8 mouse cellular contexts compared by ENCODE assay signal in the genomic region with DNA sequence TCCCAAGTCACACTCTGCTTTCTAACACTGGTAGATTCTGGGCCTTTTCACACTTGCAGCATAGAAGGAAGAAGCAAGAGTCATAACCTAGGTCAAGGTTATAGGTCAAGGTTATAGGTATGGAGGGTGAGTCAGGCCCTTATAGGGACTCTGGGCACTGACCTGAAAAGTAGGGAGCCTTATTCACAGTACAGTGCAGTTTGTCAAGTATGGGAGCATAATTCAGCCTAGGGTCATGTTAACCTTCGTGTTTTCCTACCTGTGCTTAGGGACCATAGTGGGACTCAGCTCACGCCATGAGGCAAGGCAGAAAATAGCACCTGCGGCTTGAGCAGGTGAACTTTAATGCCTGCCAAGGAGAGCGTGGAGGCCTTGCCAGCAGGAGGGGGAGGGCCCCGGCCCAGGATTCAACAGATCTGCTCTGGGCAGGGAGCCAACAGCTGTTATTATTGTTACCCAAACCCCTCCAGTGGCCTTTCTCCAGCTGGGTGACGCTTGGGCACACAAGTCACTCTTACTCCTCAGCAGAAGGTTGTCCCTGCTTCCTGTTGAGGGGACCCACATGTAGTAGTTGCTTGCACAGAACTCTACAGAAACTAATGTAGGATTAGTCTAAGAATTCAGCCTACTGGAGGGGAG. TPM values are rescaled to one million over a fixed set of nuclear protein-coding genes. Genes with fewer than 3 reads are reported as not detected.
A peak's percentile ranks its signal among the peaks of the same experiment; 100 is the strongest.
DNase-seq lines count a peak whose midpoint lies in the region; ATAC-seq and TF ChIP-seq lines count a peak whose summit lies in the region.

No protein-coding gene starts in this region.

- H3K4me1 ChIP-seq in midbrain, embryonic 11.5 days (ENCODE audit: control insufficient read depth, insufficient read depth, low read length) = no peaks in the 10 kb centered on the region
- 0 out of 2 replicates have a peak, but pooled peaks cover 2% of the 10 kb centered on the region for H3K4me1 ChIP-seq in midbrain, embryonic 10.5 days
- H3K4me1 ChIP-seq in kidney, embryonic 16.5 days (ENCODE audit: insufficient read depth, low read length) = 0 out of 2 replicates have a peak, but pooled peaks cover 7% of the 10 kb centered on the region

- peaks cover 28% of the 10 kb centered on the region for H3K79me2 ChIP-seq in myocyte (ENCODE audit: control insufficient read depth, insufficient read depth)

- no peak overlapping the region for H3K4me3 ChIP-seq in midbrain, embryonic 11.5 days (ENCODE audit: low read depth, low read length)
- H3K4me3 ChIP-seq in midbrain, embryonic 10.5 days = no peak overlapping the region
- H3K4me3 ChIP-seq in kidney, embryonic 16.5 days (ENCODE audit: low read length) = no peak overlapping the region
- H3K4me3 ChIP-seq in myocyte = no peak overlapping the region

- ATAC-seq in midbrain, embryonic 11.5 days (ENCODE audit: low FRiP score) = no peak
- peak; percentile 93 for ATAC-seq in kidney, embryonic 16.5 days (ENCODE audit: low FRiP score, low TSS enrichment)
- no peak for ATAC-seq in CD4-positive, CD25-positive, alpha-beta regulatory T cell, adult 4 months

- no peaks in the 10 kb centered on the region for H3K9me3 ChIP-seq in midbrain, embryonic 11.5 days (ENCODE audit: control insufficient read depth, low read length)
- no peaks in the 10 kb centered on the region for H3K9me3 ChIP-seq in midbrain, embryonic 10.5 days (replicated peaks)
- H3K9me3 ChIP-seq in kidney, embryonic 16.5 days (ENCODE audit: low read length) = no peaks in the 10 kb centered on the region

- intact Hi-C loops in gastrocnemius, postnatal 36 days (cut with DNase I) = no loop called here

- TF ChIP-seq POLR2A in myocyte (IDR thresholded peaks at IDR 0.05; ENCODE audit: insufficient read length, low read depth) = no peak

- WGBS in midbrain, embryonic 11.5 days = 38% methylated on average over 6 of the region's 6 CpGs
- WGBS in midbrain, embryonic 10.5 days = 48% methylated on average over 6 of the region's 6 CpGs
- WGBS in kidney, embryonic 16.5 days = 13% methylated on average over 6 of the region's 6 CpGs

- H3K27ac ChIP-seq in midbrain, embryonic 11.5 days (ENCODE audit: low read depth, low read length) = no peak overlapping the region
- H3K27ac ChIP-seq in midbrain, embryonic 10.5 days (replicated peaks) = no peak overlapping the region
- H3K27ac ChIP-seq in kidney, embryonic 16.5 days (ENCODE audit: low read length) = no peak overlapping the region

- peak; percentile 69 for DNase-seq in midbrain, embryonic 11.5 days (ENCODE audit: low spot score, missing footprints)
- DNase-seq in midbrain, embryonic 10.5 days (ENCODE audit: low spot score) = no peak
- peak; percentile 41 to 70 for DNase-seq in gastrocnemius, postnatal 36 days
- no peak for DNase-seq in spleen, adult 18-20 months
- DNase-seq in layer of hippocampus, adult 9-10 months (ENCODE audit: low spot score) = no peak

- no peaks in the 10 kb centered on the region for H3K27me3 ChIP-seq in midbrain, embryonic 11.5 days (ENCODE audit: control insufficient read depth, insufficient read depth, low read length)
- H3K27me3 ChIP-seq in midbrain, embryonic 10.5 days (ENCODE audit: low read depth, poor library complexity, severe bottlenecking) = no peaks in the 10 kb centered on the region
- H3K27me3 ChIP-seq in kidney, embryonic 16.5 days (ENCODE audit: insufficient read depth, low read length) = no peaks in the 10 kb centered on the region
- no peaks in the 10 kb centered on the region for H3K27me3 ChIP-seq in myocyte (ENCODE audit: control insufficient read depth, insufficient read depth, insufficient read length)

- H3K4me2 ChIP-seq in midbrain, embryonic 11.5 days = no peak overlapping the region
- no peak overlapping the region for H3K4me2 ChIP-seq in kidney, embryonic 16.5 days (replicated peaks; ENCODE audit: low read depth, low read length)
- no peak overlapping the region for H3K4me2 ChIP-seq in myocyte (ENCODE audit: low read depth)

- H3K9ac ChIP-seq in midbrain, embryonic 11.5 days (ENCODE audit: low read length) = no peak overlapping the region
- H3K9ac ChIP-seq in kidney, embryonic 16.5 days (replicated peaks; ENCODE audit: low read length) = no peak overlapping the region

- H3K36me3 ChIP-seq in midbrain, embryonic 11.5 days (ENCODE audit: control insufficient read depth, insufficient read depth, low read length) = no peaks in the 10 kb centered on the region
- H3K36me3 ChIP-seq in midbrain, embryonic 10.5 days = no peaks in the 10 kb centered on the region
- H3K36me3 ChIP-seq in kidney, embryonic 16.5 days (ENCODE audit: insufficient read depth, low read length) = no peaks in the 10 kb centered on the region
- no peaks in the 10 kb centered on the region for H3K36me3 ChIP-seq in myocyte (ENCODE audit: control insufficient read depth, insufficient read depth)

- H3ac ChIP-seq in myocyte (ENCODE audit: control insufficient read depth, insufficient read length) = no peak overlapping the region

TF ChIP-seq in myocyte, 11 proteins besides CTCF, POLR2A, EP300 and RAD21:
- TF ChIP-seq REST (IDR thresholded peaks at IDR 0.05; ENCODE audit: insufficient read depth, insufficient read length) (no peak), CEBPB (IDR thresholded peaks at IDR 0.05; ENCODE audit: insufficient read depth, poor library complexity, severe bottlenecking) (no peak), TCF12 (IDR thresholded peaks at IDR 0.05; ENCODE audit: insufficient read depth, poor library complexity, severe bottlenecking) (peak; percentile 9), POLR2AphosphoS2 (IDR thresholded peaks at IDR 0.05; ENCODE audit: insufficient read length, low read depth) (no peak), MAX (IDR thresholded peaks at IDR 0.05; ENCODE audit: low read depth) (no peak), MYOG (IDR thresholded peaks at IDR 0.05; ENCODE audit: control insufficient read depth in 1 of 3, insufficient read depth in 1 of 3, insufficient read length in 2 of 3, low read depth in 2 of 3) (peak in 1 of 3 experiments; percentile 76), SRF (IDR thresholded peaks at IDR 0.05; ENCODE audit: control insufficient read depth, insufficient read length, low read depth) (no peak), MYOD1 (IDR thresholded peaks at IDR 0.05; ENCODE audit: control insufficient read depth in 1 of 3, insufficient read length in 2 of 3, low read depth in 2 of 3) (peak in 2 of 3 experiments; percentile 36 to 69), USF1 (IDR thresholded peaks at IDR 0.05; ENCODE audit: low read depth) (no peak)
TF ChIP-seq in myocyte: peak in this region for 3.

RNA-seq across cellular contexts. Expression of a gene that starts 50.0 kb away (rescaled TPM):
- 1.6 and 1.8 TPM in 2 replicates for polyA plus RNA-seq in midbrain, embryonic 11.5 days (2014; fragmentation: Nextera tagmentation; extraction: Ambion mirVana)
- 1.2 TPM in 2 replicates for polyA plus RNA-seq in midbrain, embryonic 10.5 days (2016; fragmentation: Nextera tagmentation; extraction: Ambion mirVana)
- 100 to 1,000 TPM; 117 to 119 TPM for total RNA-seq in gastrocnemius, postnatal 36 days (2021)
- polyA plus RNA-seq in kidney, embryonic 16.5 days (2015; fragmentation: Nextera tagmentation; extraction: Ambion mirVana) = 0.09 and 0.19 TPM in 2 replicates
- 24.8 TPM for polyA plus RNA-seq in myocyte (2012; fragmentation: generic; extraction: Trizol)
- polyA plus RNA-seq in CD4-positive, CD25-positive, alpha-beta regulatory T cell, adult 4 months (2017; shearing (Covaris generic)) = not detected

Comparison
In these comparisons a context has a peak if more than half of its experiments do, and no peak if none do; other contexts are left out.
1. DNase-seq: peak in midbrain, embryonic 11.5 days (single experiment) and gastrocnemius, postnatal 36 days (2 of 2); none in midbrain, embryonic 10.5 days (single experiment), spleen, adult 18-20 months (0 of 2) and layer of hippocampus, adult 9-10 months (single experiment).